Mouse (Mus musculus) liver, embryonic 13.5 days (tissue): ENCODE measurements around the gene Heatr1. TPM values are rescaled to one million over a fixed set of nuclear protein-coding genes. Genes with fewer than 3 reads are reported as not detected.
"Not testable (repeated sequence)": the region's sequence is repeated elsewhere in the genome, so short reads cannot be mapped to it uniquely, and the experiment has no call there.

Experiments
- ATAC-seq: fragments of 200-750 bp; cut with Nextera tagmentation; 2 replicates; pipeline ENCODE4 v1.8.0; 2017; ENCODE audit warnings: low read depth, mild to moderate bottlenecking, moderate number of reproducible peaks, moderate library complexity
- DNase-seq: peaks from one replicate; pipeline ENCODE4 v3.0.0; 2022
- H3K27ac ChIP-seq: fragments of 300-500 bp; sonication (generic); 2 replicates; pipeline ENCODE4 v1.5.1; 2015; ENCODE audit warnings: moderate library complexity, mild to moderate bottlenecking, inconsistent platforms
- H3K27me3 ChIP-seq: fragments of 300-500 bp; sonication (generic); 2 replicates; pipeline ENCODE4 v1.6.1; 2015; ENCODE audit warnings: mild to moderate bottlenecking, inconsistent platforms
- H3K36me3 ChIP-seq: fragments of 300-500 bp; sonication (generic); 2 replicates; pipeline ENCODE4 v1.6.1; 2015; ENCODE audit warnings: mild to moderate bottlenecking, inconsistent platforms
- H3K4me1 ChIP-seq: fragments of 300-500 bp; sonication (generic); replicated peaks from 2 replicates; pipeline ENCODE4 v1.6.1; 2015; ENCODE audit warnings: inconsistent platforms
- H3K4me2 ChIP-seq: fragments of 300-500 bp; sonication (generic); 2 replicates; pipeline ENCODE4 v1.6.1; 2015; ENCODE audit warnings: inconsistent platforms, mild to moderate bottlenecking, moderate library complexity
- H3K4me3 ChIP-seq: fragments of 300-500 bp; sonication (generic); replicated peaks from 2 replicates; pipeline ENCODE4 v1.5.1; 2015; ENCODE audit warnings: mild to moderate bottlenecking, inconsistent platforms
- H3K9ac ChIP-seq: fragments of 300-500 bp; sonication (generic); 2 replicates; pipeline ENCODE4 v1.6.1; 2015; ENCODE audit warnings: mild to moderate bottlenecking, inconsistent platforms
- H3K9me3 ChIP-seq: fragments of 300-500 bp; sonication (generic); replicated peaks from 2 replicates; pipeline ENCODE4 v1.6.1; 2016; ENCODE audit warnings: inconsistent platforms
- WGBS: fragments of 180-500 bp; shearing (Covaris S2); methylation state at CpG from one replicate; pipeline ENCODE4 v1.1.7; 2015; ENCODE audit not compliant: insufficient replicate concordance; 5-methylcytosine and 5-hydroxymethylcytosine counted together
- polyA plus RNA-seq: library from polyadenylated mRNA; unstranded; fragments of >200 nt; fragmentation: Nextera tagmentation; extraction: Ambion mirVana; gene quantifications from 2 replicates; pipeline ENCODE4 v1.2.1, GENCODE M21; 2015

Heatr1 gene
- polyA plus RNA-seq, 1 experiment from 2014 or later, result 14.5 TPM

GRCm38 (mm10) chr13:12454686-12455390 is 60.0 kb downstream of the Heatr1 start:
- WGBS, result 72% methylated on average over 7 of the region's 7 CpGs
- Histone ChIP-seq H3K27ac (no peak overlapping the region), H3K27me3 (no peaks in the 10 kb centered on the region), H3K4me3 (no peak overlapping the region), H3K9ac (no peak overlapping the region), H3K36me3 (peaks cover 51% of the 10 kb centered on the region), H3K4me2 (no peak overlapping the region), H3K9me3 (no peaks in the 10 kb centered on the region), H3K4me1 (peaks cover 17% of the 10 kb centered on the region)
- no peak for ATAC-seq
- no peak for DNase-seq

GRCm38 (mm10) chr13:12456711-12457110 is 61.9 kb downstream of the Heatr1 start:
- peaks cover 43% of the 10 kb centered on the region for H3K36me3 ChIP-seq
- ATAC-seq (no peak), DNase-seq (no peak)
- H3K4me2 ChIP-seq, result no peak overlapping the region
- no peaks in the 10 kb centered on the region for H3K27me3 ChIP-seq
- H3K4me3 ChIP-seq, result no peak overlapping the region
- WGBS, result 81% methylated on average over 7 of the region's 7 CpGs
- H3K9ac ChIP-seq, result no peak overlapping the region
- H3K4me1 ChIP-seq, result peaks cover 28% of the 10 kb centered on the region
- H3K27ac ChIP-seq, result no peak overlapping the region
- no peaks in the 10 kb centered on the region for H3K9me3 ChIP-seq

GRCm38 (mm10) chr13:12460443-12460842 is 65.6 kb downstream of the Heatr1 start:
- H3K9ac ChIP-seq, result peak overlapping the region; percentile 88
- H3K27ac ChIP-seq, result peak overlapping the region; percentile 81
- peak overlapping the region; percentile 87 for H3K4me3 ChIP-seq
- WGBS, result under 1% methylated on average over 8 of the region's 8 CpGs
- H3K27me3 ChIP-seq, result no peaks in the 10 kb centered on the region
- no peaks in the 10 kb centered on the region for H3K9me3 ChIP-seq
- peak overlapping the region; percentile 84 for H3K4me2 ChIP-seq
- H3K36me3 ChIP-seq, result peaks cover 16% of the 10 kb centered on the region
- DNase-seq, result peak; percentile 46
- H3K4me1 ChIP-seq, result peaks cover 32% of the 10 kb centered on the region
- peak; percentile 15 for ATAC-seq

GRCm38 (mm10) chr13:12460881-12461729 is 66.3 kb downstream of the Heatr1 start:
- H3K27ac ChIP-seq, result peak overlapping the region; percentile 81
- H3K4me2 ChIP-seq, result peak overlapping the region; percentile 84
- under 1% methylated on average over 59 of the region's 59 CpGs for WGBS
- H3K4me1 ChIP-seq, result peaks cover 32% of the 10 kb centered on the region
- ATAC-seq (peak; percentile 95), DNase-seq (peak; percentile 89)
- peak overlapping the region; percentile 88 for H3K9ac ChIP-seq
- no peaks in the 10 kb centered on the region for H3K9me3 ChIP-seq
- no peaks in the 10 kb centered on the region for H3K27me3 ChIP-seq
- H3K4me3 ChIP-seq, result peak overlapping the region; percentile 87
- peaks cover 10% of the 10 kb centered on the region; the same call in 1 of the 2 replicates for H3K36me3 ChIP-seq

- Histone ChIP-seq H3K4me2 (peak overlapping the region; percentile 84), H3K36me3 (peaks cover 4% of the 10 kb centered on the region; the same call in 1 of the 2 replicates), H3K9me3 (no peaks in the 10 kb centered on the region), H3K4me3 (peak overlapping the region; percentile 87), H3K27ac (peak overlapping the region; percentile 81; the same call in 1 of the 2 replicates), H3K9ac (peak overlapping the region; percentile 88), H3K4me1 (peaks cover 29% of the 10 kb centered on the region), H3K27me3 (no peaks in the 10 kb centered on the region)
- ATAC-seq, result no peak
- WGBS, result 6% methylated on average over 7 of the region's 7 CpGs
- no peak for DNase-seq
Observed at GRCm38 (mm10) chr13:12461730-12462119, 66.9 kb downstream of the Heatr1 start.

GRCm38 (mm10) chr13:12462623-12463022 is 67.8 kb downstream of the Heatr1 start:
- 63% methylated on average over 4 of the region's 4 CpGs for WGBS
- Histone ChIP-seq H3K27me3 (no peaks in the 10 kb centered on the region), H3K4me3 (no peak overlapping the region), H3K9ac (no peak overlapping the region), H3K27ac (0 out of 2 replicates have a peak overlapping the region, but pooled peaks have one; percentile 21), H3K4me1 (peaks cover 28% of the 10 kb centered on the region), H3K9me3 (no peaks in the 10 kb centered on the region), H3K4me2 (peak overlapping the region; percentile 17; the same call in 1 of the 2 replicates), H3K36me3 (peaks cover 4% of the 10 kb centered on the region; the same call in 1 of the 2 replicates)
- no peak for DNase-seq
- no peak for ATAC-seq

- H3K9ac ChIP-seq, ATAC-seq, H3K4me2 ChIP-seq, DNase-seq, H3K36me3 ChIP-seq, H3K27me3 ChIP-seq, H3K4me3 ChIP-seq, H3K27ac ChIP-seq, H3K9me3 ChIP-seq: not testable (repeated sequence)
- peaks cover 36% of the 10 kb centered on the region for H3K4me1 ChIP-seq
- WGBS, result 66% methylated on average over 6 of the region's 6 CpGs
Observed at GRCm38 (mm10) chr13:12464159-12464558, 69.3 kb downstream of the Heatr1 start.

- 66% methylated on average over 1 of the region's 1 CpGs for WGBS
- no peak for ATAC-seq
- no peak within 1 kb of the TSS for H3K9ac ChIP-seq
- H3K4me1 ChIP-seq, result peaks cover 31% of the 10 kb centered on the region
- H3K27me3 ChIP-seq, result no peaks in the 10 kb centered on the region
- no peaks in the 10 kb centered on the region for H3K36me3 ChIP-seq
- H3K4me3 ChIP-seq, result no peak within 1 kb of the TSS
- no peaks in the 10 kb centered on the region for H3K9me3 ChIP-seq
- no peak within 1 kb of the TSS for H3K4me2 ChIP-seq
- H3K27ac ChIP-seq, result no peak within 1 kb of the TSS
- no peak for DNase-seq
Observed at GRCm38 (mm10) chr13:12464844-12465243, 70.0 kb downstream of the Heatr1 start, which contains the start of gene Lgals8. Lgals8 (minus strand) TSS chr13:12464944.

DNA sequence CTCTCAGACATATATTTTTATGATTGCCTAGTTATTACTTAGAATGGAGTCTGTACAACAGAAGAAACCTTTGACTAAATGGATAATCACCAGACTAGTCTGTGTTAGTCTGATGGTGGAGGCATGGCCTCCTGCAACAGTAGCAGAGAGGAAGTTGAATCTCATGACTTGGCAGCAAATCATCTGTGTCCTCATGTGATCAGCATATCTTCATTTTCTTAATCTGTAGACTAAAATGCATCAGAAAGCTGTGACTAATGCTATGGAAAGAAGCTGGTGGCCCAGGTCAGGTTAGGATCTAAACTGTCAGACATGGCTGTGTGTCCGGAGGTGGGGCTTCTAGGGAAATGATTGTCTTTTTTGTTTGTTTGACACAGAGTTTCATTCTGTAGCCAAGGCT is 73.7 kb downstream of the Heatr1 start:
- DNase-seq (no peak), ATAC-seq (no peak)
- H3K4me2 ChIP-seq, result no peak overlapping the region
- H3K4me3 ChIP-seq, result no peak overlapping the region
- H3K36me3 ChIP-seq, result no peaks in the 10 kb centered on the region
- no peaks in the 10 kb centered on the region for H3K9me3 ChIP-seq
- peaks cover 7% of the 10 kb centered on the region for H3K4me1 ChIP-seq
- 59% methylated on average over 1 of the region's 1 CpGs for WGBS
- no peaks in the 10 kb centered on the region for H3K27me3 ChIP-seq
- no peak overlapping the region for H3K27ac ChIP-seq
- no peak overlapping the region for H3K9ac ChIP-seq

GRCm38 (mm10) chr13:12473724-12474378 is 79.0 kb downstream of the Heatr1 start:
- no peak overlapping the region for H3K4me3 ChIP-seq
- H3K36me3 ChIP-seq, result no peaks in the 10 kb centered on the region
- peak; percentile 37 for DNase-seq
- no peak for ATAC-seq
- peaks cover under 1% of the 10 kb centered on the region for H3K4me1 ChIP-seq
- H3K27ac ChIP-seq, result no peak overlapping the region
- no peaks in the 10 kb centered on the region for H3K9me3 ChIP-seq
- H3K9ac ChIP-seq, result no peak overlapping the region
- no peak overlapping the region for H3K4me2 ChIP-seq
- WGBS, result 38% methylated on average over 8 of the region's 8 CpGs
- no peaks in the 10 kb centered on the region for H3K27me3 ChIP-seq

DNA sequence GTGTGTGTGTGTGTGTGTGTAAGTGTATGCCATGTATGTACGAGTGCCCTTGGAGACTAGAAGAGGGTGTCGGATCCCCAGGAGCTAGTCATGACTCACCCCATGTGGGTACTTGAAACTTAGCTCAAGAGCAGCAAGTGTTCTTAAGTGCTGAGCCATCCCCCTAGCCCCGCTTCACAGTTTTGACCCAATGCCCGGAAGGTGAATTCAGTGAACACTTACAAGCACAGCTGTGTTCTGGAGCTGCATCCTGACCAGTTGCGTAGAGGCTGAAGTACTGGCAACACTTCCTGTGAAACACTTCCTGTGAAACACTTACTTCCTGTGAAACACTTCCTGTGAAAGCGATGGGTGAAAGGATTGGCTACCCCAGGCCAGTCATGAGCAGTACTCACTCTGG is 80.4 kb downstream of the Heatr1 start:
- DNase-seq, result no peak
- Histone ChIP-seq H3K4me3 (no peak overlapping the region), H3K4me2 (no peak overlapping the region), H3K9me3 (no peaks in the 10 kb centered on the region), H3K36me3 (no peaks in the 10 kb centered on the region), H3K27ac (no peak overlapping the region), H3K27me3 (no peaks in the 10 kb centered on the region), H3K9ac (no peak overlapping the region), H3K4me1 (no peaks in the 10 kb centered on the region)
- whole genome bisulfite sequencing, result 64% methylated on average over 6 of the region's 6 CpGs
- no peak for ATAC-seq
